Mouse (Mus musculus) naive thymus-derived CD4-positive, alpha-beta T cell, adult 2 months (primary cell): ENCODE data around the gene Fstl3.

Experiments
- DNase-seq: peaks from one replicate; pipeline ENCODE4 v3.0.0-alpha.2; 2011; ENCODE audit warnings: low read depth

The Fstl3 gene

DNA sequence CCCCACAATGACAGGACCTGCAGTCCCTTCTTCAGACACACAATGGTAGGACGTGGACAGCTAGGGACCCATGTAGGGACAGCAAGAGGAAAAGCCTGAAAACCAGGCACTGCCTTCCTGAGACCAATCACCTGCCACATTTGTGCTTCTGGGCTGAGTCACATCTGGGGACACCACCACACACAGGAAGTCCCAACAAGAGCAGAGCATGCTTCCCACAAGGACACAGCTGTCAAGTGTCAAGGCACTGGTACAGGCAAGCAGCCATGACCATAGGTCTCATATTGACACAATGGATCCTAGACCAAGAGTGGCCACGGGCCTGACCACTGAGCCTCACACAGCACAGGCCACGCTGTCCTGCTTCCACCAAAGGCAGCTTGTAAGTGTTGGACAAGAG lies 14.2 kb upstream of the Fstl3 start:
- no peak for DNase-seq

DNA sequence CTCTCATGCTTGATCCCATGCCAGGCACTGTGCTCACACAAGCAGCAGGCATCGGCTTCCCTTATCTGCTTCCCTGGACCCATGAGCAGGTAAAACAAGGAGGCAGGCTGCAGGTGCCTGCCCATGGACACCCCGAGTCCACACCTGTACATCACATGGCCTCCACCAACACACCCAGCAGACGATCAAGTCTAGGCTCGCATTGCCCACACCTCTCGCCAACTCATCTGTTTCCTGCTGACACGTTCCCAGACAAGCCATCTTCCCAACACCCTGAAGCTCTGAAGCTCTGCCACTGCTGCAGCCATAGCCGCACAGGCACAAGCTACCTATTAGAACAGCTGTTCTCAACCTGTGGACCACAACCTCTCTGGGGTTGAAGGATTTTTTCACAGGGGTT lies 12.8 kb upstream of the Fstl3 start:
- DNase-seq: no peak

- no peak for DNase-seq
These were observed 11.8 kb upstream of the Fstl3 start for GRCm38 (mm10) chr10:79765228-79765745.

GRCm38 (mm10) chr10:79766001-79766507 lies 11.0 kb upstream of the Fstl3 start:
- no peak for DNase-seq

- peak; percentile 99 for DNase-seq
These were observed 10.4 kb upstream of the Fstl3 start, which contains the start of gene Rnf126 for GRCm38 (mm10) chr10:79766508-79767325. Rnf126 (minus strand) TSS chr10:79766952.

DNA sequence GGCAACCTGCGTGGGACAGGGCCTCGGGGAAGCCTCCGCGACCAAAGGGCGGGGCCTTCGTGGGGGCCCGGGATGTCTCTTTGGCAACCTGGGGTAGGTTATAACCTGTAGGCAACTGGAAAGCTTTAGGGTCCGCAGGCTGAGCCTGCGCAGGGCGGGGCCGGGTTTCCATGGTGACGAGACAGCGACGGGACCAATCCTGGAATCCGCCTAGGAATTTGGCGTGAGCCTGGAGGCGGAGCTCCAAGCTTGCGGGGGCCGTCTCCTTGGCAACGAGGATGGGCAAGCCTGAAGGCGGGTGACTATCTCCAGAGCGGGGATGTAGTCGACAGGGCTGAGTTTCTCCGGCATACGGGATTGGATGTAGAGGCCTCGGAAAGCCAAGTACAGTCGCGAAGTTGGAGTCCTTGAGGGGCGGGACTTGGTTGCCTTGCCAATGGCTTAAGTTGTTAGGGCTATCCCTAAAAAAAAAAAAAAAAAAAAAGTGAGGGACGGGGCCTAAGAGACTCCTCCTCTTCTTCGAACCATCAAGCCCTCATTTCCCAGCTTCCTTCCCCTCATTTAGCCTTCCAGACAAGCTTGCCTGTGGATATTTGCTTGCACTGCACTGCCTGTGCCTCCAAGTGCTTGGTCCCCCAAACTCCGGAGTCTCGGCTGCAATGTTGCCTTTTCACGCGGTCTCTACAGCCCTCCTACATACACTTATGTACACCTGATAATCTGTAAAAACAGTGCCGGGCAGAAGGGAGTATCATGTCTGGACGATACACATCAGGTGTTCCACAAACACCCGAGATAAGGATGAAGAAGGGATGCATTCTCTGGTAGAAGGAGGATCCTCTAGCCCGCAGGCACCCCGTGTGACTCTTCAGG lies 9.5 kb upstream of the Fstl3 start:
- no peak for DNase-seq

GRCm38 (mm10) chr10:79768400-79768799 lies 8.7 kb upstream of the Fstl3 start:
- DNase-seq: peak; percentile 72

GRCm38 (mm10) chr10:79769329-79769728 lies 7.7 kb upstream of the Fstl3 start:
- no peak for DNase-seq

DNA sequence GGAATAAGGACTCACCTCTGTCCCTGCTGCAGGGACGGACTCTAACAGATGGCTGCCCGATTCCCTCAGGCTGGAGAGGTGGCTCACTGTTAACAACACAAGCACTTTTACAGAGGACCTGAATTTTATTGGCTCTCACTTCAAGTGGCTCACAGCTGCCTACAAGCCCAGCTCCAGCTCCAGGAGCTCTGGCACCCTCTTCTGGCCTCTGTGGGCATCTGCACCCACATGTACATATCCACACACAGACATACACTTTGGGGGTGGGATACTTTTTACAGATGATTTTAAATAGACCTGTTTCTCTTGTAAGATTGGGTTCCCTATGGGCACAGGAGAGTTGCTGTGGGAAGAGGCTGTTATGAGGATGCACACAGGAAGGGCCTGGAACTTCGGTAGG lies 4.8 kb upstream of the Fstl3 start:
- DNase-seq: no peak

DNA sequence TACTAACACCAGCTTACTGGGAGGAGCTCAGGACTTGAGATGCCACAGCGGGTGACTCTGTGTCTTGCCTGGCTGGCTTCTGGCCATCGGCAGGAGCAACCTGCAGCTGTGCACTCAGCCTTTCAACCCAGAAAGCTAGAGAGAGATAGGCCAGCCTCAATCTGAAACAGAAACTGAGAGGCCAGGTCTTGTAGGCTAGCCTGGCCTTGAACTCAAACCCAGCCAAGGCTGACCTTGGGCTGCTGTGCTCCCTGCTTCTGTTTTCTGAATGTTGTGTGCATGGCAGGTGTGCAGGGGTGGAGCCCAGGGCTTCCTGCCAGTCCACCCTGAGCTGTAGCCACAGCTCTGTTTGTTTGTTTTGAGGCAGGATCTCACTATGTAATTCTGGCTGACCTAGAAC lies 3.9 kb upstream of the Fstl3 start:
- no peak for DNase-seq

DNA sequence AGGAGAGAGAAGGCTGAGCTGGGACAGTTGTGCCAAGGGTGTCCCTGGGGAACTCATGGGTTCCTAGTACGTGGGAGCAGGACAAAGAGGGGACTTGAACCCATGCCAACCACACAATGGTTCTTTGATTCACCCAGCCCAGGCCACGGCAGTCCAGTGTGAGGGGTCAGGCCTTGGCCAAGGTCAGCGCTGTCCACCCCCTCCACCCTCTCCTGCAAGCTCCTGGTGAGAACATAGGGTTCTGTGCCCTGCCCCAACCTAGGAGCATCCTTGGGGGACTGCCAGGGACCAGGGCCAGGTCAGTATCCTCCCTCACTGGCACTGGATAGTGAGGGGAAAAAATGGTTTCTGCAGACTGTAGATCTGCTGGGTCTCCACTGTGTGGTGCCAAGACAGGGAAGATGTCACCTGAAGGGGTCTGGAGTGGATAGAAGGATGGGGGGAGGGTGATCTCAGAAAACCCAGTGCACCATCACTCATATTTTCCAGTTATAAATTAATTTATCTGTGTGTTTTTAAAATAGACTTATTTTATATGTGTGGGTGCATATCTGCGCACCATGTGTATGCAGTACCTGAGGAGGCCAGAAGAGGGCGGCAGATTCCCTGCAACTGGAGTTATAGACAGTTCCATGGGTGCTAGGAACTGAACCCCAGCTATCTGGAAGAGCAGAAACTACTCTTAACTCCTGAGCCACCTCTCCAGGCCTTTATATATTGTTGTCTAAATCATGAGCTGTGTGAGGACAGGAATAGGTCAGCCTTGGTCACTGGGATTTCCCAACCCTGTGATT lies 2.4 kb upstream of the Fstl3 start:
- no peak for DNase-seq

GRCm38 (mm10) chr10:79778006-79778405 lies 934 bp downstream of the Fstl3 start:
- DNase-seq: no peak

GRCm38 (mm10) chr10:79779193-79779592 lies 2.1 kb downstream of the Fstl3 start:
- no peak for DNase-seq

DNA sequence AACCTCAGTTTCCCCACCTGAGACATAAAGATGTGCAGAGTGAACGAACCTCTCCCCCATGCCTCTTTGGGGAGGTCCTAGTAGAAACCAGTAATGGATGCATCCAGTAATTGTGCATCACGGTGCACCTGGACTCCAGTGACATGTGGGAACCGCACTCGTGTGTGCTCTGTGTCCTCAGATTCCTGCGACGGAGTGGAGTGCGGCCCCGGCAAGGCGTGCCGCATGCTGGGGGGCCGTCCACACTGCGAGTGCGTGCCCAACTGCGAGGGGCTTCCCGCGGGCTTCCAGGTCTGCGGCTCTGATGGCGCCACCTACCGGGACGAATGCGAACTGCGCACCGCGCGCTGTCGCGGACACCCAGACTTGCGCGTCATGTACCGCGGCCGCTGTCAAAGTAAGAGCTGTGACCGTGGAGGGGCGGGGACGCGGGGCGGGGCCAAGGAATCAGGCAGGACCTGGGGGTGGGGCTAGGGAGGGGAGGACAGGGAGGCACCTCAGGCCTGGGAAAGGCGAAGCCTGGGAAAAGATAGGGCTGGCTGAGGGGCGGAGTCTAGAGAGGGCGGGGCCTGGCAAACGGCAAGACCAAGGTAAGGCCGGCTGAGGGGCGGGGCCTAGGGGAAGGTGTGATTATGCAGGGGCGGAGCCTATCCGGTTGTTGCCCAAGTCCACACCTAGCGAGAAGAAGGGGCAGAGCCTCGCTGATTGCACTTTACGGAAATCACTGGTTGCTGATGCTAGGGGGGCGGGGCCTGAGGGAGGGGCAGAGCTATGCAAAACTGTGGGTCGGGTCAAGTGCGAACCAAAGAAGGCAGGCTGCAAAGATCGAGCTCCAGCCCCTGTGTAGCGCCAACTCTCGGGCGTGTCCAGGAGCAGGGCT lies 3.0 kb downstream of the Fstl3 start:
- DNase-seq: peak; percentile 96

DNA sequence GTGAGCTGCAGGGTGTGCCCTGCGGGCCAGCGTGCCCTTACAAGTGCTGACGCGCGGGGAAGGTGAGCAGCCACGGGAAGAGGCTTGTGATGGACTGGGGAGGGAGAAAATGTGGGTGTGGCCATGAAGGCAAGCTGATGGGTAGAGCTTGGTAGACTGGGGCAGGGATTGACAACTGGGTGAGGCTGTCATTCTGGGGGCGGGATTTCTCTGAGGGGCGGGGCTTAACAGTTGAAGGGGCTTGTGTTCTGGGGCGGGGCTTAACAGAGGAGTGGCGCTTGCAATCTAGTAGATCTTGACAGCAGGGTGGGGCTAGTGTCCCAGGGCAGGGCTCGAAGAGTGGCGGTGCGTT lies 3.6 kb downstream of the Fstl3 start:
- no peak for DNase-seq

DNA sequence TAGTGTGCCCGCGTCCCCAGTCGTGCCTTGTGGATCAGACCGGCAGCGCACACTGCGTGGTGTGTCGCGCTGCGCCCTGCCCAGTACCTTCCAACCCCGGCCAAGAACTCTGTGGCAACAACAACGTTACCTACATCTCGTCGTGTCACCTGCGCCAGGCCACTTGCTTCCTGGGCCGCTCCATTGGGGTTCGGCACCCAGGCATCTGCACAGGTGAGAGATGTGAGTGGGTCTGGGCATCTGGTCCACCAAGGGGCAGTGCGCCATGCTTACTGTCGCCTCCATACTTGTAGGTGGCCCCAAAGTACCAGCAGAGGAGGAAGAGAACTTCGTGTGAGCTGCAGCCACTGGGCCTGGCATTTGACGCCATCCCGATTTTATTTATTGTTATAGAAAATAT lies 4.1 kb downstream of the Fstl3 start:
- no peak for DNase-seq

- no peak for DNase-seq
These were observed 4.9 kb downstream of the Fstl3 start for GRCm38 (mm10) chr10:79781956-79782355.

GRCm38 (mm10) chr10:79783050-79783449 lies 6.0 kb downstream of the Fstl3 start:
- no peak for DNase-seq

DNA sequence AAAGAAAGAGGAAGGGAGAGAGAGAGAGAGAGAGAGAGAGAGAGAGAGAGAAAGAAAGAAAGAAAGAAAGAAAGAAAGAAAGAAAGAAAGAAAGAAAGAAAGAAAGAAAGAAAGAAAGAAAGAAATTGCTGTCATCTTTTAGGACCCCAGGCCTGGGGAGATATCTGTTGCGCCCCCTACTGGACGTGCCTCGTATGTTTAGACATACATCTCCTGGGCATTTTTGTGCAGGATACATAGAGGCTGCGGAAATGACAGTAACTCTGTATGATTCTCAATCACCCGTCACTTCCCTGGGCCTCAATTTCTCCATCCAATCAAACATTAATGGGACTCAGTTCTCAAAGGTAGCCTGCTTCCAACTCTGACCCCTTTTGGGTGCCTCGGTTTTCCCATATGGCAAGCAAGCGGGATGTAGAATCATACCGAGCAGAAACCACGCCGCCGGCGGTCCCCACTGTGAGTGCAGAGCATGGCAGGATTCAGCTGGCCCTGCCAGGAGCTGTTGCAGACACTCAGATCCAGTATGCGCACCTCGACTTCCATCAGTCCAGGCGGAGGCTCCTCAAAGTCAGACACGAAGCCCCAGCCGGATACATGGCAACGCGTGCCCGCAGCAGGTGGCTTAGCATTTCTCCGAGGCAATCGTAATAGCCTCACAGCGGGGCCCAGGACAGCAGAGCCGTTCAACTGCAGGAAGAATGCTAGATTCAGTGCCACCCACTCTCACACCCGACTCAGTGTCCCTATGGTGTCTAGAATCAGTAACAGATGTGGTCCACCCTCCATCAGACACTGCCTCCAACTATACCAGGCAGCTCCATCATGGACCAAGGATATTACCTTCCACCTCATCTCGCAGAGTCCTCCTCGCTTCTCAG lies 7.1 kb downstream of the Fstl3 start:
- peak; percentile 75 for DNase-seq
